Mouse (Mus musculus): Measurements from ENCODE around the gene Smarcb1. TPM values are rescaled to one million over a fixed set of nuclear protein-coding genes. Genes with fewer than 3 reads are reported as not detected.
"Not testable (repeated sequence)": the region's sequence is repeated elsewhere in the genome, so short reads cannot be mapped to it uniquely, and the experiment has no call there.

The Smarcb1 gene
- polyA plus RNA-seq, 1 experiment: 27.2 TPM

- H3K27ac ChIP-seq (replicated peaks; ENCODE audit: low read depth, low read length): no peak overlapping the region
- H3K4me1 ChIP-seq (ENCODE audit: control insufficient read depth, insufficient read depth, insufficient read length, low read length): no peaks in the 10 kb centered on the region
- H3K4me3 ChIP-seq (ENCODE audit: insufficient read depth, low read depth, low read length): no peak overlapping the region
Observed at GRCm38 (mm10) chr10:75884742-75885141, 36.7 kb downstream of the Smarcb1 start.

- no peaks in the 10 kb centered on the region for H3K4me1 ChIP-seq (ENCODE audit: control insufficient read depth, insufficient read depth, insufficient read length, low read length)
- no peak overlapping the region; the same call in 1 of the 2 replicates for H3K4me3 ChIP-seq (ENCODE audit: insufficient read depth, low read depth, low read length)
- H3K27ac ChIP-seq (replicated peaks; ENCODE audit: low read depth, low read length): no peak overlapping the region
Observed at GRCm38 (mm10) chr10:75883232-75883552, 38.2 kb downstream of the Smarcb1 start.

DNA sequence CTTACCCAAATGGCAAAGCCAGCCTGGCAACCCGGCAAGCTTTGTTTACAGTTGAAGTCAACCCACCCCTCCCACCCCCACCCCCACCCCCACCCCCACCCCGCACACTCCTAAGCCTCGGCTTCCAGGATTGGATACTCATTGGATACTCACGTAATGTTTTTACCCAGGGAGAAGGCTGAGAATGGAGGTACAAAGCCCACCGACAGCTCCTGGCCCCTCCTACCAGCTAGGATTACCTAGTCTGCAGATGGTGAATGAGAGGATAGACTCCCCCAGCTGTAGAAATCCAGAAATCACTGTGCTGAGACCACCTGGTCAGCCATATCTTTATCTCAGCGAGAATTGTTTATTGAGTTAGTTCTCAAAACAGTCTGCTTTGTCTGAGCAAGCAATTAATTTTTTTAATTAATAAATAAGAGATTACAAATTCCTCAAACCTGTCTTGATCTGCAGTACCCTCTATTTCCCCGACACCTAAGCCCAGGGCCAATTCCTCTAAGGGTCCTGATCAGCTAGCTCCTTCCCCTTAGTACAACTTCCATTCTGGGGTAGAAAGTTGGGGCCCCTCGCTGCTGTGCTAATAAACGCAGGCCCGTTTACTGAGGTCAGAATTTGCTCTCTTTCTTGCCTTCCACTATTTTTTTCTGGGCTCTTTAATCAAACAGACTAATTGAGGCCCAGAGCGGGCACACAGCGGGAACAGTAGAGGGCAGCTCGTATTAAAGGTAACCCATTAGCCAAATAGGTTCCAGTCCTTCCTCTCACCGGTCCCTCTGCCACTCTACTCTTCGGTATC is 38.8 kb downstream of the Smarcb1 start:
- Histone ChIP-seq H3K27ac (replicated peaks; ENCODE audit: low read depth, low read length) (no peak overlapping the region), H3K4me3 (ENCODE audit: insufficient read depth, low read depth, low read length) (no peak overlapping the region; the same call in 1 of the 2 replicates), H3K4me1 (ENCODE audit: control insufficient read depth, insufficient read depth, insufficient read length, low read length) (no peaks in the 10 kb centered on the region)

GRCm38 (mm10) chr10:75881578-75882432 is 39.6 kb downstream of the Smarcb1 start:
- H3K4me3 ChIP-seq (ENCODE audit: insufficient read depth, low read depth, low read length): no peak overlapping the region
- H3K27ac ChIP-seq (replicated peaks; ENCODE audit: low read depth, low read length): no peak overlapping the region
- no peaks in the 10 kb centered on the region for H3K4me1 ChIP-seq (ENCODE audit: control insufficient read depth, insufficient read depth, insufficient read length, low read length)

- no peaks in the 10 kb centered on the region for H3K4me1 ChIP-seq (ENCODE audit: control insufficient read depth, insufficient read depth, insufficient read length, low read length)
- H3K27ac ChIP-seq (replicated peaks; ENCODE audit: low read depth, low read length): no peak overlapping the region
- no peak overlapping the region for H3K4me3 ChIP-seq (ENCODE audit: insufficient read depth, low read depth, low read length)
Observed at GRCm38 (mm10) chr10:75880771-75881577, 40.4 kb downstream of the Smarcb1 start.

GRCm38 (mm10) chr10:75880351-75880750 is 41.1 kb downstream of the Smarcb1 start:
- Histone ChIP-seq H3K4me3 (ENCODE audit: insufficient read depth, low read depth, low read length) (no peak overlapping the region), H3K27ac (replicated peaks; ENCODE audit: low read depth, low read length) (no peak overlapping the region), H3K4me1 (ENCODE audit: control insufficient read depth, insufficient read depth, insufficient read length, low read length) (no peaks in the 10 kb centered on the region)

DNA sequence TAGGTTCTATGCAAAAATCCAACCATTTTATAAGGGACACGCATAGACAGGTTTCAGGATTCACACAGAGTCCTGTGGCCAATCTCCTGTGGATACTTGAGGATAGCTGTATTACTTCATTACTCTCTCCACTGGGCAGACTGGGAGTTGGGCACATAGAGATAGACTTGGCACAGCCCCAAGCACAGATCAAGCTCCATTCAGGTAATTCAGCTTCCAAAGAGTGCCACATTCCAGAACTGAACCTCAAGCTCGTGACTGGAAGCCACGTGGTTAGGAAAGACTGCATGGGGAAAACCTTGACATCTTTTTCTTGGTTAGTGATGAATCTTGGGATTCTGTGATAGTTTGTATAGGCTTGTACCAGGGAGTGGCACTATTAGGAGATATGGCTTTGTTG is 42.6 kb downstream of the Smarcb1 start:
- H3K27ac ChIP-seq (replicated peaks; ENCODE audit: low read depth, low read length): no peak overlapping the region
- H3K4me3 ChIP-seq (ENCODE audit: insufficient read depth, low read depth, low read length): no peak overlapping the region
- no peaks in the 10 kb centered on the region for H3K4me1 ChIP-seq (ENCODE audit: control insufficient read depth, insufficient read depth, insufficient read length, low read length)

DNA sequence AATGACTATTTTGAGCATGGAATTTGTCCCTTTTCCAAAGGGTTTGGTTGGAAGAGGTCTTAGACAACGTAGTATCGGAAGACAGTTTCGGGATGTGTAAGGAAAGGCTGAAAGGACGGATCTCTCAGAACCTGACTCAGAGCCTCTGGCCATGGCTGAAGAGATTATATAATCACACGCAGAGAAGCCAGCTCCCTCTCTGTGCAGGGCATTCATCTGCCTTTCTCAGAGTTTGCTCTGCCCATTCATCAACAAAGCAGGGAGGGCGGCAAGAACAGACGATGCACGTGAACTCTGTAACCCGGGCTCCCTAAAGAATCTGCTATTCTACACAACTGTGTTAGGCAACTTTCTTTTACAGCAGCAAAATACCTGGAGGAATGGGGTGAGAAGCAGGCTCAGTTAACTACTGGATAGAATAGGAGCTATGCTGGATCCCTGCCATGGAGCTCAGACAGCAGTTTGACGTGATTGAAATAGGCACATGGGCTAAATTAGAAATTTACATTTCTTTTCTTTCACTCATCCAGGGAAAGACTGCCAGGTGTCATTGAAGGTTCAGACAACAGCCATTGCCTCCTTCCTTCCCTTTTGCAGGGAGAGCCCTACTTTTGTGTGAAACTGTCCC is 47.8 kb downstream of the Smarcb1 start:
- H3K27ac ChIP-seq (replicated peaks; ENCODE audit: low read depth, low read length): no peak overlapping the region

GRCm38 (mm10) chr10:75872915-75873542 is 48.4 kb downstream of the Smarcb1 start:
- Histone ChIP-seq H3K27ac (replicated peaks; ENCODE audit: low read depth, low read length) (no peak overlapping the region), H3K4me1 (ENCODE audit: control insufficient read depth, insufficient read depth, insufficient read length, low read length) (no peaks in the 10 kb centered on the region), H3K4me3 (ENCODE audit: insufficient read depth, low read depth, low read length) (peak overlapping the region; percentile 58)

More for the DNA sequence above, 47.8 kb downstream of the Smarcb1 start:
- no peaks in the 10 kb centered on the region for H3K4me1 ChIP-seq (ENCODE audit: control insufficient read depth, insufficient read depth, insufficient read length, low read length)
- no peak overlapping the region for H3K4me3 ChIP-seq (ENCODE audit: insufficient read depth, low read depth, low read length)

DNA sequence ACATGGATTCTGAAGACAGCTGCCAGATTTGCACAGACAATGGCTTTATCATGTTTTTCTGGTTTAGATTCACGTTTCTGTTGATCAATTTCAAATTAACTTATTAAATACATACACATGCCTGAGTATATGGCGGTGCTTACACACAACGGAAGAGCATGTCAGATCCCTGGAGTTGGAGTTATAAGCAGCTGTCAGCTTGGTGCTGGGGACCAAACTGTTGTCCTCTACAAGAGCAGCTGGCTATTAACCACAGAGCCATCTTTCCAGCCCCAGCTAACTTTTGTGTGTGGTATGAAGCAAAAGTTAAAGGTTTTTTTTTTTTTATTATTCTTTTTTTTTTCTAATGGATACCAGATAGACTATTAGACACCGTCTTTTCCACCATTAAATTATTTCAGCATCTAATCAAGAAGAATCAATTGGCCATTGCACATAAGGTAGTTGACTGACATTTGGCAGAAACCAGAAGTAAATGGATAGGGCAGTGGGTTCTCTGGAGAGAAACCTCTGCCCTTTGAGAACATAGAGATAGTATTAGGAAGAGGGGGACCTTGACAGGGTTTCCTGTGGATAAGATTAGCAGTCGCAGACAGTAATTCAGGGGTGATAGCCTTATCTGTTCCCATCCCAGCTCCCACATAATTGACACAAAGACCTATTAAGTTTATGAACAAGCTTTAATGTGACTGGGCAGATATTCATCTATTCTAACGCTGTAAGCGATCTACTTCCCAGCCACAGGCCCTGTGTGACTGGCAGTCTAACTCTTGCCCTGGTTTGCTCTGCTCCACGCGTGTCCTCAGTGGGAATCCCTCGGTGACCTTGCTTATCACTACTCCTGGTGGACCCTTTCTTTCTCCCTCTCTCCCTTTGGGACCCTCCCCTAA is 49.1 kb downstream of the Smarcb1 start:
- H3K27ac ChIP-seq (replicated peaks; ENCODE audit: low read depth, low read length): no peak overlapping the region
- peak overlapping the region; percentile 58 for H3K4me3 ChIP-seq (ENCODE audit: insufficient read depth, low read depth, low read length)
- no peaks in the 10 kb centered on the region for H3K4me1 ChIP-seq (ENCODE audit: control insufficient read depth, insufficient read depth, insufficient read length, low read length)

- Histone ChIP-seq H3K27ac (replicated peaks; ENCODE audit: low read depth, low read length) (no peak overlapping the region), H3K4me3 (ENCODE audit: insufficient read depth, low read depth, low read length) (no peak overlapping the region), H3K4me1 (ENCODE audit: control insufficient read depth, insufficient read depth, insufficient read length, low read length) (no peaks in the 10 kb centered on the region)
Observed at GRCm38 (mm10) chr10:75861587-75861986, 59.8 kb downstream of the Smarcb1 start.

DNA sequence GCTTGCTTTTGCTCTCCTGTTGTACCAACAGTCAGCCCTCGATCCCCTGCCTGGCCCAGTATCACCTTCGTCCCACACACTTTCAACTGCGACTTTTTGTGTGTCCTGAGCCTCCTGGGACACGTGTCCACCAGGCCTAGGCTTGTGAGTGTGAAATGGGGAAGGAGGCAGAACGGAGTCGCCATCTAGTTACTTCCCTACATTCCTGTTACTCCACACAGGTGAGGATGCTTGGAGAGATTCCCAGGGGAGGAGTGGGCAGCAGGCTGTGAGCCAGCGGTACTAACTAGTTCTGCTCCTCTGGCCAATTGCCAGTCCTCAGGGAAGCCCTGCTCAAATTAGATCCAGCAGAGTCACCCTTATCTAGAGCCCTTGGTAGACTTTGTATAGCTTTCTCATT is 60.7 kb downstream of the Smarcb1 start:
- Histone ChIP-seq H3K4me1 (ENCODE audit: control insufficient read depth, insufficient read depth, insufficient read length, low read length) (no peaks in the 10 kb centered on the region), H3K27ac (replicated peaks; ENCODE audit: low read depth, low read length) (no peak overlapping the region), H3K4me3 (ENCODE audit: insufficient read depth, low read depth, low read length) (no peak overlapping the region)

DNA sequence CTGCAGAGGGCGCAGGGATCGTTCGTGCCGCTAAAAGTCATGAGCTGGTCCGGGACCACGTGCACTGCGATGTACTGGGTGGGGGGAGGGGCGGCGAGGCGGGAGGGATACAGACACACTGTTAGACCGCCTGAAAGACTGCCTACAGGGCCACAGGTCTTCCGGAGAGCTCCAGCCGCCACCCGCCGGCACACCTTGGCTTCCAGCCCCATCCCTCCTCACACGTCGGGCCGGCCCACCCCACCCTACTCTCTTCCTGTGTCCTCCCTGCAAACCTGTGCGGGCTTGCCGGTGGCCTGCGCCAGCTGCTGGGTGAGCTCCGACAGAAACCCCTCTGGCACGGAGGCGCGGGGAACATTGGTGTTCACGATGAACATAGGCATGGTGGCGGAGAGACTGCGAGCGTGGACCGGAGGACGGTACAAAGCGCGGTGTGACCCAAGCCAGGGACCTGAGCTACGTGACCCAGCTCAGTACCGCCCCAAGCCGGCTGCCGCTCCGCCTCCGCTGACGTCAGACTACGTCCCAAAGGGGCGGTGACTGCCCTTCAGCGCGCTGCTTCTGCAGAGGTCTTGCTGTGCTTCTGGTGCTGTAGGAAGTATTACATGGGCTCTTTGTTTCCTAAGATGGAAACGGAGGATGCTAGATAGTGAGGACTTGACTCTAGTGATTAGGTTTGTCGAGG is 61.5 kb downstream of the Smarcb1 start, which contains the start of gene Mif:
Gene Mif (minus strand): TSS at position 455 of the 685 bp plus-strand sequence.
- H3K4me1 ChIP-seq (ENCODE audit: control insufficient read depth, insufficient read depth, insufficient read length, low read length): not testable (repeated sequence)
- H3K4me3 ChIP-seq (ENCODE audit: insufficient read depth, low read depth, low read length): peak within 1 kb of the TSS; percentile 72
- H3K27ac ChIP-seq (replicated peaks; ENCODE audit: low read depth, low read length): peak within 1 kb of the TSS; percentile 25; the same call in 1 of the 2 replicates

All from brown adipose tissue, adult 24 weeks (tissue).